Mouse (Mus musculus) midbrain, embryonic 11.5 days (tissue): ENCODE measurements around the gene Hist1h2be. TPM values are rescaled to one million over a fixed set of nuclear protein-coding genes. Genes with fewer than 3 reads are reported as not detected.
A peak's percentile ranks its signal among the peaks of the same experiment; 100 is the strongest.
"Not testable (repeated sequence)": the region's sequence is repeated elsewhere in the genome, so short reads cannot be mapped to it uniquely, and the experiment has no call there.

Source experiments
- ATAC-seq: fragments of 200-750 bp; cut with Nextera tagmentation; 2 replicates; pipeline ENCODE4 v1.8.0; 2017; ENCODE audit warnings: moderate TSS enrichment, moderate library complexity; ENCODE audit not compliant: low FRiP score
- DNase-seq: peaks from one replicate; pipeline ENCODE4 v3.0.0; 2015; ENCODE audit warnings: low spot score; ENCODE audit errors: missing footprints
- H3K27ac ChIP-seq: fragments of 300-500 bp; sonication (generic); 2 replicates; pipeline ENCODE4 v1.5.1; 2014; ENCODE audit warnings: low read depth, low read length
- H3K27me3 ChIP-seq: fragments of 300-500 bp; sonication (generic); 2 replicates; pipeline ENCODE4 v1.6.1; 2014; ENCODE audit warnings: mild to moderate bottlenecking, low read length, moderate library complexity, mixed read lengths; ENCODE audit not compliant: control insufficient read depth, insufficient read depth
- H3K36me3 ChIP-seq: fragments of 300-500 bp; sonication (generic); 2 replicates; pipeline ENCODE4 v1.6.1; 2014; ENCODE audit warnings: mild to moderate bottlenecking, low read length, moderate library complexity, mixed read lengths; ENCODE audit not compliant: control insufficient read depth, insufficient read depth
- H3K4me1 ChIP-seq: fragments of 300-500 bp; sonication (generic); 2 replicates; pipeline ENCODE4 v1.6.1; 2014; ENCODE audit warnings: low read length; ENCODE audit not compliant: control insufficient read depth, insufficient read depth
- H3K4me2 ChIP-seq: fragments of 300-500 bp; sonication (generic); 2 replicates; pipeline ENCODE4 v1.6.1; 2014; ENCODE audit warnings: mild to moderate bottlenecking, moderate library complexity
- H3K4me3 ChIP-seq: fragments of 300-500 bp; sonication (generic); 2 replicates; pipeline ENCODE4 v1.5.1; 2014; ENCODE audit warnings: low read depth, low read length
- H3K9ac ChIP-seq: fragments of 300-500 bp; sonication (generic); 2 replicates; pipeline ENCODE4 v1.6.1; 2014; ENCODE audit warnings: low read length
- H3K9me3 ChIP-seq: fragments of 300-500 bp; sonication (generic); 2 replicates; pipeline ENCODE4 v1.6.1; 2016; ENCODE audit warnings: low read length; ENCODE audit not compliant: control insufficient read depth
- WGBS: fragments of 180-500 bp; shearing (Covaris S2); extraction: QIAGEN DNeasy Blood & Tissue Kit; methylation state at CpG from one replicate; pipeline ENCODE4 v1.1.7; 2014; 5-methylcytosine and 5-hydroxymethylcytosine counted together
- polyA plus RNA-seq: library from polyadenylated mRNA; unstranded; fragments of >200 nt; fragmentation: Nextera tagmentation; extraction: Ambion mirVana; gene quantifications from 2 replicates; pipeline ENCODE4 v1.2.1, GENCODE M21; 2014

Hist1h2be gene
- polyA plus RNA-seq, 1 experiment from 2014 or later = 1.7 TPM

- Histone ChIP-seq H3K4me1 (no peaks in the 10 kb centered on the region), H3K9ac (no peak overlapping the region), H3K36me3 (no peaks in the 10 kb centered on the region), H3K27ac (no peak overlapping the region), H3K9me3 (no peaks in the 10 kb centered on the region; the same call in 1 of the 2 replicates), H3K4me2 (no peak overlapping the region), H3K4me3 (no peak overlapping the region), H3K27me3 (no peaks in the 10 kb centered on the region)
- WGBS = 88% methylated on average over 2 of the region's 2 CpGs
- ATAC-seq = no peak
- DNase-seq = no peak
Observed at GRCm38 (mm10) chr13:23595185-23595584, 25.7 kb downstream of the Hist1h2be start.

- no peak overlapping the region for H3K9ac ChIP-seq
- 87% methylated on average over 5 of the region's 5 CpGs for WGBS
- H3K4me1 ChIP-seq = no peaks in the 10 kb centered on the region
- H3K27ac ChIP-seq = no peak overlapping the region
- no peaks in the 10 kb centered on the region for H3K27me3 ChIP-seq
- no peaks in the 10 kb centered on the region; the same call in 1 of the 2 replicates for H3K9me3 ChIP-seq
- H3K36me3 ChIP-seq = no peaks in the 10 kb centered on the region
- no peak for DNase-seq
- no peak overlapping the region for H3K4me3 ChIP-seq
- no peak for ATAC-seq
- H3K4me2 ChIP-seq = no peak overlapping the region
Observed at GRCm38 (mm10) chr13:23593051-23593770, 27.7 kb downstream of the Hist1h2be start.

- Histone ChIP-seq H3K27ac (no peak overlapping the region), H3K27me3 (no peaks in the 10 kb centered on the region), H3K9ac (no peak overlapping the region), H3K4me1 (no peaks in the 10 kb centered on the region), H3K9me3 (no peaks in the 10 kb centered on the region; the same call in 1 of the 2 replicates), H3K4me2 (no peak overlapping the region), H3K4me3 (no peak overlapping the region), H3K36me3 (no peaks in the 10 kb centered on the region)
- WGBS = 89% methylated on average over 7 of the region's 7 CpGs
- DNase-seq = no peak
- ATAC-seq = no peak
Observed at GRCm38 (mm10) chr13:23592614-23593013, 28.3 kb downstream of the Hist1h2be start.

- H3K9ac ChIP-seq, H3K36me3 ChIP-seq, H3K4me1 ChIP-seq, H3K4me3 ChIP-seq, H3K4me2 ChIP-seq, H3K27me3 ChIP-seq, H3K9me3 ChIP-seq, H3K27ac ChIP-seq, ATAC-seq, DNase-seq: not testable (repeated sequence)
- 91% methylated on average over 7 of the region's 7 CpGs for WGBS
Observed at GRCm38 (mm10) chr13:23591886-23592285, 29.0 kb downstream of the Hist1h2be start.

GRCm38 (mm10) chr13:23591206-23591605 is 29.7 kb downstream of the Hist1h2be start:
- Histone ChIP-seq H3K9me3 (no peaks in the 10 kb centered on the region; the same call in 1 of the 2 replicates), H3K9ac (no peak overlapping the region), H3K27ac (no peak overlapping the region), H3K4me1 (0 out of 2 replicates have a peak, but pooled peaks cover 5% of the 10 kb centered on the region), H3K4me3 (no peak overlapping the region), H3K27me3 (no peaks in the 10 kb centered on the region), H3K4me2 (no peak overlapping the region), H3K36me3 (no peaks in the 10 kb centered on the region)
- ATAC-seq (no peak), DNase-seq (no peak)
- 95% methylated on average over 7 of the region's 7 CpGs for WGBS

GRCm38 (mm10) chr13:23586940-23587225 is 34.0 kb downstream of the Hist1h2be start:
- Histone ChIP-seq H3K27me3 (no peaks in the 10 kb centered on the region), H3K27ac (peak overlapping the region; percentile 95), H3K4me1 (peaks cover 17% of the 10 kb centered on the region; the same call in 1 of the 2 replicates), H3K4me2 (peak overlapping the region; percentile 78), H3K36me3 (no peaks in the 10 kb centered on the region), H3K4me3 (peak overlapping the region; percentile 23; the same call in 1 of the 2 replicates), H3K9me3 (no peaks in the 10 kb centered on the region; the same call in 1 of the 2 replicates), H3K9ac (peak overlapping the region; percentile 65)
- DNase-seq (no peak), ATAC-seq (no peak)
- WGBS = 3% methylated on average over 1 of the region's 1 CpGs

- ATAC-seq = 0 out of 2 replicates have a peak, but pooled peaks have one; percentile 23
- Histone ChIP-seq H3K9ac (peak overlapping the region; percentile 65), H3K36me3 (no peaks in the 10 kb centered on the region), H3K4me1 (peaks cover 17% of the 10 kb centered on the region; the same call in 1 of the 2 replicates), H3K4me2 (peak overlapping the region; percentile 78), H3K4me3 (peak overlapping the region; percentile 23), H3K27me3 (no peaks in the 10 kb centered on the region), H3K9me3 (no peaks in the 10 kb centered on the region), H3K27ac (peak overlapping the region; percentile 95)
- DNase-seq = peak; percentile 92
- 1% methylated on average over 22 of the region's 22 CpGs for WGBS
Observed at GRCm38 (mm10) chr13:23586099-23586939, 34.6 kb downstream of the Hist1h2be start.

- peak overlapping the region; percentile 98 for H3K27ac ChIP-seq
- WGBS = under 1% methylated on average over 28 of the region's 36 CpGs
- peak overlapping the region; percentile 40 for H3K4me3 ChIP-seq
- H3K9ac ChIP-seq = peak overlapping the region; percentile 85
- H3K4me1 ChIP-seq = peaks cover 17% of the 10 kb centered on the region; the same call in 1 of the 2 replicates
- peak; percentile 87 for ATAC-seq
- not testable (repeated sequence) for H3K9me3 ChIP-seq, H3K27me3 ChIP-seq, H3K36me3 ChIP-seq
- DNase-seq = peak; percentile 99
- H3K4me2 ChIP-seq = peak overlapping the region; percentile 78
Observed at GRCm38 (mm10) chr13:23585442-23586098, 35.4 kb downstream of the Hist1h2be start.
